Mouse (Mus musculus) megakaryocyte, adult 5-6 weeks (primary cell): Measurements from ENCODE around the gene Hoxb1. TPM values are rescaled to one million over a fixed set of nuclear protein-coding genes. Genes with fewer than 3 reads are reported as not detected.

Experiments
- ATAC-seq: 2 replicates; pipeline ENCODE4 v1.8.0; 2016; ENCODE audit warnings: mild to moderate bottlenecking, inconsistent platforms; ENCODE audit not compliant: poor library complexity, severe bottlenecking
- total RNA-seq, 2 experiments: library from RNA; stranded (forward) in 1 of 2; stranded (reverse) in 1 of 2; fragments of 153-499, 151-499 nt in 1 of 2; fragments of 221-1000, 200-1000 nt in 1 of 2; gene quantifications; 2 replicates each; pipeline versions ENCODE4 v1.2.3 to v1.2.4; 2015 to 2017

The Hoxb1 gene
- total RNA-seq, 2 experiments from 2014 or later: not detected

DNA sequence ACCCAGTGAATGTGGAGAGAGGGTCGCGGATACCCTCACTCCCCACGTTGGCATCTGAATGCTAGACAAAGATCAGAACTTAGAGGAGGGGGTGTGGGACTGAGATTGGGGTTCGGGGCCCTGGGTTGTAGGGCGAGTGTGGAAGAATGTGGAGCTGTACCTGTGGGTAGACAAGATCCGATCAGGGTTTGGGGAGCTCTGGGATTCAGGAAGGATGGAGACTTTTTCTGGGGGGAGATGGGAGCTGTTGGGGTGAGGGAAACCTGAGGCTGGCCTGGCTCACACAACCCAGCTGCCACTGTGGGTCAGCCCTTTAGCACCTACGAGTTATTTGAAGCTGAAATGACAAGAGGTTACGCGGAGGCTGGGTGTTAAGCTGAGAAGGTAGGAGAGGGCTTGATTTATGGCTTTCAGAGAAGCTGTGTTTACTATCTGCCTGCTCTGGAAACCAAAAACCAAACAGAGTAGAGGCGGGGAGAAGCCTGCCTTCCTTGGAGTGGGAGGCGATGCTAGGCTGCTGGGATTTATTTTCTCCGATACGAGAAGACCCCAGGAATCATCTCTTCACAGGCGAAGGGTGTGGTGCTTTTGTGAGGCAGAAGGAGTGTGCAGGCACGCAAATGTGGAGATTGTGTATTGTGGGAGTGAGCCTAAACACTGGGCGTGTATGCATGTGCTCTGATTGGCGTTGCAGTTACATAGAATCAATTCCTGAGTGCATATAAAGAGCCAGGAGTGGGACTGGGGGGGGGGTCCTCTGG, 32.1 kb upstream of the Hoxb1 start:
- ATAC-seq: no peak

DNA sequence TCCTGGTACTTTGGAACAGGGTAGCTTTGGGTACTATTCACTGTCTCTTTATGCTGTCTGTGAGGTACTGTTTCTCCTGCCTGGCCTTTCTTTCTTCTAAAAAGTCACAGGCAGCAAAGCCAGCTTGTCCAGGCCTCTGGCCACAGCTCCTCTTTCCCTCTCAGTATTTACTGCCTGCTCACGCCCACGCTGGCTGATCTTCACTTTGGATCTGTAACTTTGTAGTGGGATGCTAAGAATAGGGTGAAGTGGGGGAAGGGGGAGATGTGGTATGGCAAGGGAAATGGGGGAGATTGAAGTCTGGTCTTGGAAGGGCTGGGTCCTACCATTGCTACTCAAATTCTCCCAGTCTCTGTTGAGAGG, 31.6 kb upstream of the Hoxb1 start:
- no peak for ATAC-seq

DNA sequence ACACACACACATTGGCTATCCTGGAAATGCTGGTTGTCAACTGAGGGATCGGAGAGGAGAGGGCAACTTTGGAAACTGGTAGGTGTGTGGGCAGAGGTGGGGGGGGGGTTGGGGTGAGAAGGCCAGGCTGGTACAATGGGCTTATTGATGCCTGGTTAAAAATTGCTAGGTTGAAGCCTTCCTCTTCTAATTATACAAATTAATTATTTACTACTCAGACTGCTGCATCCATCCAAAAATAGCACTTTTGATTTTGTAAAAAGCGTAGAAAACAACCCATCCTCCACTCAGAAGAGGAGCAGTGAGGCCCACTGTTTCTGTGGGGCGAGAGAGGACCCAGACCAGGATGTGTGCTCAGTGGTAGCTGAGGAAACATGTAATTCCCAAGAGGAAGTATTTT, 30.6 kb upstream of the Hoxb1 start:
- ATAC-seq: no peak

DNA sequence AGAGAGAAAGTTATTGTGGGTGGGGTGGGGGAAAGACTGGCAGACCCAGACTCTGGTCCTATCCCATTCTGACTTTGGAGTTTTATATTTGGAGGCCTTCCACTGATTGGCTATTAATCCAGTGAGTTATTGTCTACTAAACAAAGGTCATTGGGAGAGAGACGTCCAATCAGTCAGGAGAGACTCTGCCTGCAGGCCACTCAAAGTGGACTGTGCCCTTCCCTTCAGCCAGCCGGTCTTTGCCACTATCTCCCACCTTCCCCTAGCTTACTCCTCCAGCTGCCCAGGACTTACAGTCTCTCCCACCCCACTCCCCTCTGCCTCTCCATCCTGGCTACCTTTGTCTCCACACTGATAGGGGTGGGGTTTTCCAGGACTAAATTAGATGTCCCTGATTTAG, 29.0 kb upstream of the Hoxb1 start:
- ATAC-seq: no peak

DNA sequence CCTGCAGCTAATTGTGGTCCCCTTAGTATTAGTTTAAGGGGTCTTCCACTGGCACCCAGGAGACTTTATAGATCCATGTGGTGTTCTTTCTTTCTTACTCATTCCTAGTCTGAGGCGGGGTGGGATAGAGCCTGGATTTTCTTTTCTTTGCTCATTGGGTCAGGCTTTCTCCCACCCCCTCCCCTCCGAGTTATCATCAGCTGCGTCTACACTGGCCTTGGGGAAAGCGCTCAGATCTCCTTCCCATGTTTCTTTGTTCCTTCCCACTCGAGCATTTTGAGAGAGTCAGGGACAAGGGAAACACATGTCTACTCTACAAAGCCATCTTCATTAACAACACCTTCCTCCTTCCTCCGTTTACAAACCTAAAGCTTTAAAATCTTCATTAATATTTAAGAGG, 28.5 kb upstream of the Hoxb1 start:
- no peak for ATAC-seq

DNA sequence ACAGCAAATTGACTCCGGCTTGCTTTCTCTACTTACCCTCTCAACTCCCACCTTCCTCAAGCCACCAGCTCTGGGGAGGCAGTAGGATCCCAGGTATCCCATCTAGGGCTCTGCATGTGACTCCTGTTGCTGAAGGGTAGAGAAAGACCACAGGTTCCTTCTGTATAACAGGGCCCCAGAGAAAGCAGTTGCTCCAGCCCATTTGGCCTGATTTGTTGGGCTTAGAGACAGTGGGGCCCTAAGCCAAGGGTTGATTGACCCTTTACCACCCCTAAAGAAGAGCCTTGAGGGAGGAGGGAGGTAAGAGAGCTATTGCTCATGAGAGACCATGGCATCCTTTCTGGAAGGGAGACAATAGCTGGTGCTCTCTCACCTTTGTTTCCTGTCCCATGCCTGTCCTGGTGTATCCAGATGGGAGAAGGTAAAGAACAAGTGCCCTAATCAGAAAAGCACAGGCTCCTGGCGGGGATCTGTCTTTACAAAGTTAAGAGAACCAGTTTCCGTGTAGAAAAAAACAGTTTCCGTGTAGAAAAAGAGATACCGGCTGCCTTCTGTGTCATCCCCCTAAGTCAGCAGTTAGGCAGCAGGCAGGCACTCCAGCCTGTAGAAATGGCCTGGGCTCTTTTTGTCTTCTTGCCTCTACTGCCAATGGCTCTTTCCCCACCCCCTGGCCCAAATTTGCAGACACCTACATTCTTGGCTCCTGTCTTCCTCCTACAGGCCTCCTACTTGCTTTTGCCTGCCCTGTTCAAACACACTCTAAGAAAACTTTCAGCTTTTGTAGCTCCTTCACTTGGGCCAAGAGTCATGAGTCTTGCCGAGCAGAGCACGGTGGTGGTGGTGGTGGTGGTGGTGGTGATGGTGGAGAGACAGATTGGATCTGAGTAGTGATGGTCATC, 26.3 kb upstream of the Hoxb1 start:
- no peak for ATAC-seq

DNA sequence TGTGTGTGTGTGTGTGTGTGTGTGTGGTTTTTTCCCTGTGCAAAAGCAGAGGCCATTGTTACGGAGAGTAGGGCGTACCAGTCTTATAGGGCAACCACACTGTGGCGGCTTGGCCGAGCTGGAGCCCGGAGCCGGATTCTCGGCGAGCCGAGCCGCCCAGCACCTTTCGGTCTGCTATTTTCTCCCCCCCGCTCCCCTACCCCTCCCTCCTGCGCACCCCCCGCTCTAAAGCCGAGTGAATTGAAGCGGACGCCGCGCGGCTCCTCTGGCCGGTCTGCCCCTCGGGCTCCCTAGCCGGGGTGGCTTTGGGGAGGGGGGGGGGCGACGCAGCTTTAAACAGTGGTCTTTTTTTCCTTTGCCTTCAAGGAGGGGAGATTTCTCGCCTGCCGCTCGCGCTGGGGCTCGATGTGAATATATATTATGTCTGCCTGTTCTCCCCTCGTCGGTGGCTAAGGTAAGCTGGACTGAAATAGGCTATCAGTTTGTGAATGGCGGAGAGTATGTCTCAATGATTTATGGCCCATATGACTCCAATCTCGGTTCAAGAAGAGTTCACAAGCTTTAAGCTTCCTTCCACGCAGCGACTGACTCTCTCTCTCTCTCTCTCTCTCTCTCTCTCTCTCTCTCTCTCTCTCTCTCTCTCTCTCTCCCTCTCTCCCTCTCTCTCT, 24.7 kb upstream of the Hoxb1 start:
- no peak for ATAC-seq

DNA sequence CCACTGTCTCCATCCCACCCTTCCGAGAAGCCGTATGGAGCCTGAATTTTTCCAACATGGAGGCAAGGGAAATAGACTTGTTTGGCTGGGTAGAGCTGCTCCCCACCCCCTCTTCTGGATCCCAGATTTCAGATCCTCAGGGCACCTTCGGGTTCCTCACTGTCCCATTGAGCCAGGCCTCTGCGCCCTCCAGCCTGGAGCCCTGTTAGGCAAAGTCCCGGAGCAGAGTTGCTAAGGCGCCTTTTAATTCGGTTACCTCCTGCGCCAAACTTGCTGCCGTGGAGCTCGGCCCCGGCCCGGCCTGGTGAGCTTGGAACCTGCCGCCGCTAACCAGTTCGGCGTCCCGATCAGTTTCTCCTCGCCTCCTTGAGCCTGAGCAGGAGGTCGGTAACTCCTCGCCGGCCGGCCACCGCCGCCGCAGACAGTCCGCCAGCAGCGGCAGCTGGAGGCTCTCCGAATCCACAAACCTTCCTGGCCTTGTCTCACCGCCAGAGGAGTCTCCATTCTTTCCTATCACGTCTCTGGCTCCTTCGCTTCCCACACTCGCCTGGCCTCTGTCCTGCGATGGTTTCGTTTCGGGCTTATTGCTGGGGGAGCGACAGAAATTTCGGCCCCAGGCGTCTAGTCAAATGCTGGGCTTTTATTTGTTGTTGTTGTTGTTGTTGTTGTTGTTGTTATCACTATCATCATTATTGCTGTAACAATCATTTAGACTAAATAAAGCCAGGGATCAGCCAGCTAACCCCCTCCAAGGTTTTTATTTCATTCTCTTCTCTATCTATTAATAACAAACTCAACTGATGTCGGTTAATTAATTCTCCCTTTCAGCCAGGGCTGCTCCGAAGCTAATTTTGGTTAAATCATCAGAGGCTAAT, 23.6 kb upstream of the Hoxb1 start:
- ATAC-seq: no peak

DNA sequence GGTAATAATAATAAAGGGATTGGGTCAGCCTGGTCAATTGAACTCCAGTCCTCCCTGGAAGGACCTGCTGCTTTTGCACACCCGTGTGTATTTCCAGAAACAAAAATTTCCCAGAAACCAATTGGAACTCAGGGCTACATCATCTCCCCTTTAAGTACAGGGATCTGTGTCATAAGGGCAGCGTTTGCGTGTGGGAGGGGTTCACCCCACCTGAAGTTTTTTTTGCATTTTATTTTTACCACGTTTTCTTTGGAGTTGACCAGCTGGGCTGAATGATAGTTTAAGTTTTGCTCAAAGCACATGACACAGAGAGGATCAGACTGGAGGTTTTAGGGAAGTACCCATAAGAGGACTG, 23.0 kb upstream of the Hoxb1 start:
- no peak for ATAC-seq

DNA sequence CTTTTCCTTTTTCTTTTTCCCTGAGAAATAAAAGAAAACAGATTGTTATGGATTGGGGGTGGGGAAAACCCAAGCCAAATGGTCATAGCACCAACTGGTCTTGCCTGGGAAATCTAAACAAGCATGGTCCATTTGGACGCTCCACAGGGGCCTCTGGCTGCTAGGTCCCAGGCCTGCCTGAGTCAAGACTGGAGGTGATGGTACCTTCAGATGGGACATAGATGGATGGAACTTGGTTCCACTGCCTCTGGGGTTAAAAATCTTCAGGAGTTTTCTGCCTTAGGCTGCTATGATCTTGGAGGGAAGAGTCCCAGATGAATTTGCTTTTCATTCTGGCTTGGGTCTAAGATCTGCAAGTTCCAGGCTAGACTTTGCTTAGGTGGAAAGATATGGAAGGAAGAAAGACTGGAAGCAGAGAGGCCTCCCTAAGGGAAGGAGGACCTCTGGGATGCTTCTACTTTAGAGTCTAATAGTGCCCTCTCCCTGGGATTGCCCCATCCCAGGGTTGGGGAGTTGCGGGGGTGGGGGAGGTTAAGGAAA, 22.3 kb upstream of the Hoxb1 start:
- ATAC-seq: no peak

DNA sequence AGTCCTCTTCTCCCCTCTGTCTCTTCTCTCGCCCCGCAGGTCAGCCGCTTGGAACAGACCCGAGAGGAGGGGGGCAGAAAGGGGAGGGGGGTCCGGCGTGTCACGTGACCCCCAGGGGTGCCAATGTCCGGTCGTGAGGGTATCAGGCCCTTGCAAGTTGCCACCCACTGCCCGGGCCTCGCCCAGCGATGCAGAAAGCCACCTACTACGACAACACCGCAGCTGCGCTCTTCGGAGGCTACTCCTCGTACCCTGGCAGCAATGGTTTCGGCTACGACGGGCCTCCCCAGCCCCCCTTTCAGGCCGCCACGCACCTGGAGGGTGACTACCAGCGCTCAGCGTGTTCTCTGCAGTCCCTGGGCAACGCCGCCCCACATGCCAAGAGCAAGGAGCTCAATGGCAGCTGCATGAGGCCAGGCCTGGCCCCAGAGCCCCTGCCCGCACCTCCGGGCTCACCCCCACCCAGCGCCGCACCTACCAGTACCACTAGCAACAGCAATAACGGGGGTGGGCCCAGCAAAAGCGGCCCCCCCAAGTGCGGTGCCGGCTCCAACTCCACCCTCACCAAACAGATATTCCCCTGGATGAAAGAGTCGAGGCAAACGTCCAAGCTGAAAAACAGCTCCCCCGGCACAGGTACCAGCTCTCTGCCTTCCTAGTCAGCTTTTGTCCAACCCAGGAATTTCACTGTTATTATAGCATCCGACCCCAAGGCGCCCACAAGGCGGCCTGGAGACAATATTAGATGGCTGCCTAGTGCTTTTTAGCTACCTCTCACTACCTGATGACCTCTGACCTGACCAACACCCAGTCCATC, 21.3 kb upstream of the Hoxb1 start:
- ATAC-seq: no peak

DNA sequence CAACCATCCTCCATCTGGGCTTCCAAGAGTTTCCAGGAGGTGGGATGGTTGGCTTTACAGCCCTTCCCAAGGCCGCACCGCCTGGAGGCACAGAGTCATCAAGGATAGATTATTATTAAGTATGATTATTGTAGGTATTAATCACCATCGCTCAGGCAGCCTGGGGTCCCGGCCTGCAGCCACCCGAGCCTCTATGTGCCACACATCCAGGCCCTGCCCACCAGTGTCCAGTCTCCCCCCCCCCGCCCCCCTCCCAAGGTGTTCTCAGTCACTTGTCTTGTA, 20.7 kb upstream of the Hoxb1 start:
- ATAC-seq: no peak

DNA sequence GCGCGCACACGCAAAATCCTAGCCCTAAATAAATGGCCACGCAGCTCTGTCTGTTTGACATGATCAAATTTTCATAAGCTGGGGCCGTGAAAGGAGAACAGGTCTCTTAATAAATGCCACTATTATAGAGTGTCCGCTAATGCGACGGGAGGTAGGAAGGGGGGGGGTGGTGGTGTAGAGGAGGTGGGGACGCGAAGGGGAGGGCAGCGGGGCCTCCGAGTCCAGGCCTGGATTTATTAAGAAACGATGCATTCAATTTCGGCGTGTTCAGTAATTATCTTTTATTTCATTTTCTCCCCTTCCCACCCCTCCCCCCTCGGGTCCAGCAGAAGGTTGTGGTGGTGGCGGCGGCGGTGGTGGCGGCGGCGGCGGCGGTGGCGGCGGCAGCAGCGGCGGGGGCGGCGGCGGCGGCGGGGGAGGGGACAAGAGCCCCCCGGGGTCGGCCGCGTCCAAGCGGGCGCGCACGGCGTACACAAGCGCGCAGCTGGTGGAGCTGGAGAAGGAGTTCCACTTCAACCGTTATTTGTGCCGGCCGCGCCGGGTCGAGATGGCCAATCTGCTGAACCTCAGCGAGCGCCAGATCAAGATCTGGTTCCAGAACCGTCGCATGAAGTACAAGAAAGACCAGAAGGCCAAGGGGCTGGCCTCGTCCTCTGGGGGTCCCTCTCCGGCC, 20.2 kb upstream of the Hoxb1 start:
- no peak for ATAC-seq

DNA sequence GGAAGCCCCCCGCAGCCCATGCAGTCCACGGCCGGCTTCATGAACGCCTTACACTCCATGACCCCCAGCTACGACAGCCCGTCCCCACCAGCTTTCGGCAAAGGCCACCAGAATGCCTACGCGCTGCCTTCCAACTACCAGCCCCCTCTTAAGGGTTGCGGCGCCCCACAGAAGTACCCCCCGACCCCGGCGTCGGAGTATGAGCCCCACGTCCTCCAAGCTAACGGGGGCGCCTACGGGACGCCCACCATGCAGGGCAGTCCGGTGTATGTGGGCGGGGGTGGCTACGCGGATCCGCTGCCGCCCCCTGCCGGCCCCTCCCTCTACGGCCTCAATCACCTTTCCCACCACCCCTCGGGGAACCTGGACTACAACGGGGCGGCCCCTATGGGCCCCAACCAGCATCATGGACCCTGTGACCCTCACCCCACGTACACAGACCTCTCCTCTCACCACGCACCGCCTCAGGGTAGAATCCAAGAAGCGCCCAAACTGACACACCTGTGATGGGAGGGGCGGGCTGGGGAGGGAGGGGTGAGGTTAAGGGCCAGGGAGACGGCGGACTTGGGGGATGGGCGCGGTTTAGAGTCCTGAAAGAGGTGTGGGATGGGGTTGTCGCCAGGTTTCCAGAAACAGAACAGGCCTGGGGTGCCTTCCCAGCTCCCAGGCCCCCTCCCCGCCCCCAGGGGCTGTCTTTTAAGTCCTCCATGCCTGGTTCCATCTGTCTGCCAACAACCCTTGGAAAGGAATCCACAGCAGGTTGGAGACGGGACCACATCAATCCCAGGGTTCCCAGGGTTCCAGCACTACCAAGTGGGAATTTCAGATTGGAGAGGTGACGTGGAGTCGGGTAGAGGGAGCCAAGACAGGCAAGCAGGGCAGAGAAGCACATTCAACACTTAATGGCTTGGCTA, 19.4 kb upstream of the Hoxb1 start:
- ATAC-seq: no peak

DNA sequence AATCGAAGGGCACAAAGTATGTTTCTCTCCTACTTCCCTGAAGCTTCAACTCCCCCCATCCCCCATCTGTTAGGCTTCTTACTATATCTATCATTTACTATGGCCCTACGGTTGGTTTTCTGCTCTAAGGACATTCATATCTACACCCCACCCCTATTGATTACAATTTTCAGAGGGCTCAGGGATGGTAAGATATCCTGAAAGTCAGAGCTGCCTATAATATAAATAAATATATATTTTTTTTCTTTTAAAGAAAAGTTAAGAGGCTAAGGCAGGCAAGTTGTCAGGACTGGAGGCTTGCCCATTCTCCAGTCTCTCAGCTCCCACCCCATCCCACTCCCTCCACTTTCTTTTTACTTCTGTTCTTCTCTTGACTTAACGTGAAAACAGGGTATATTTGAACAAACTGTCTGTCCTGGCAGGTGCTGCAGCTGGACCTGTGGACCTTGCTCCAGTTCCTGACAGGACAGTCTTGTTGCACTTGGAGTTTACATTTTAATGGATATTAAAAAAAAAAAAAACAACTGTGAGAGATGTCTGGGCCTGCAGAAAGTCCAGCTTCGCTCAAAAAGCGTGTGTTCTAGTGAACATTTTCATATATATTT, 18.5 kb upstream of the Hoxb1 start:
- no peak for ATAC-seq

DNA sequence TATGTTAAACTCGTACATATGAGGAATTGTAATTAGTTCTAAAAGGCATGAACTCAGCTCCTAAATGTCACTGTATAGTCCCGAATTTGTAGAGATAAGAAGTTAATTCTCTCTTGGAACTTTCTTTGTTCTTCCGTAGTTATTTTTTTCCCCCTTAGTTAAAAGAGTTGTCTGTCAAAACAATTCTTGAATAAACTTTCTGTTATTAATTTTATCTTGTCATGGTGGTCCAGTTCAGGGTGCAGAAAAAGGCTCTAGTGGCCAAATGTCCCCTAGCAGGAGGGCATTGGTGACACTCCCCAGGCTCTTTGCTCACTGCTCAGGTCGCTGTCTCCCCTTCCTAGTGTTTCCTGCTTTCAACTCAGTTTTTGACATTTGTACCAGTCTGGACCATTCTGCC, 17.8 kb upstream of the Hoxb1 start:
- ATAC-seq: no peak

DNA sequence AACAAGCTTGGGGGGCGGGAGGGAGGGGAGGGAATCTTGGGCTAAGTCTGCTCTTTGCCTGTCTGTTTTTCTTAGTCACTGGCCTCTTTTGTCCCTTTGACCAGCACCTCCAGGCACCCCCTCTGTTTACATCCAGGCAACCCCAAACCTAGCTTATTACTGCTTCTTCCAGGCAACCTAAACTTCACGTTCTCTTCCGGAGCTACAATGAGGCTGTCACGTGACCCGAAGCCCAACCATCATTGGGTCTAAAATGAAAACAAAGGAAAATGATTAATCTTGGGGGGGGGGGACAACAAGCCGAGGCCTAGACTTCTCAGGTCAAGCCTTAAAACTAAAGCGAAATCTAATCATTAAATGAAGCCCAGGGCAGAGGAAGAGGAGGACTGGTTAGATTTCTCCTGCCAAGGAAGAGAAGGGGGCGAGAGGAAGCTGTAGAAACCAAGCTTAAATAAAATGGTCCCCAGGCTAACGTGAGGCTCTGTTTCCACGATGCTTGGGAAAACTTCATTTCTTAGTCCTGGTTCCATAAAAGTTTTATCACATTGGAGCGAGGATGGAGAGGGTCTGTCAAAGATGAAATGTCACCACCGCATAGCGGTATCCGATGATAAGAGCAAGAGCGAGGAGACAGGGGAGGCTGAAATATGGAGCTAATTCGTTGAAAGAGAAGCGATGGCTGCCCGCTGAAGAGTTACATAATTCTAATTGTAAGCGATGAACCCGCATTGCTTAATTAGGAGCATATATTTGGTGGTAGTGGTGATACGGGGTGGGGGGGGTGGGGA, 17.2 kb upstream of the Hoxb1 start:
- ATAC-seq: no peak
